Mouse (Mus musculus): Measurements from ENCODE around the gene Lasp1. TPM values are rescaled to one million over a fixed set of nuclear protein-coding genes. Genes with fewer than 3 reads are reported as not detected.

Lasp1 gene
- total and polyA plus RNA-seq, 3 experiments = 12.5 to 45.4 (median 18.6) TPM

- peak; percentile 66; the same call in 1 of the 2 replicates for TF ChIP-seq JUND (conservative IDR thresholded peaks at IDR 0.05; ENCODE audit: low read depth, low read length)
- peak; percentile 58; the same call in 1 of the 2 replicates for TF ChIP-seq MEF2A (IDR thresholded peaks at IDR 0.05; ENCODE audit: borderline replicate concordance, low read depth, low read length)
- TF ChIP-seq ZKSCAN1 (IDR thresholded peaks at IDR 0.05; ENCODE audit: borderline replicate concordance, low read depth, low read length) = no peak
- TF ChIP-seq UBTF (IDR thresholded peaks at IDR 0.05; ENCODE audit: low read depth, low read length) = no peak
- peak; percentile 73 for TF ChIP-seq RAD21 (IDR thresholded peaks at IDR 0.05; ENCODE audit: low read depth, low read length)
- TF ChIP-seq TBP (conservative IDR thresholded peaks at IDR 0.05; ENCODE audit: low read depth, low read length) = peak; percentile 96
- no peak; the same call in 1 of the 2 replicates for TF ChIP-seq ETS1 (conservative IDR thresholded peaks at IDR 0.05; ENCODE audit: low read depth, low read length)
- peak; percentile 73; the same call in 1 of the 2 replicates for TF ChIP-seq MAZ (IDR thresholded peaks at IDR 0.05; ENCODE audit: low read depth, low read length)
- peak; percentile 37 for TF ChIP-seq ELF1 (IDR thresholded peaks at IDR 0.05; ENCODE audit: low read depth, low read length)
- no peak for TF ChIP-seq NRF1 (IDR thresholded peaks at IDR 0.05; ENCODE audit: low read depth, low read length)
- TF ChIP-seq NELFE (IDR thresholded peaks at IDR 0.05; ENCODE audit: low read depth, low read length) = no peak
- no peak for TF ChIP-seq MAFK (IDR thresholded peaks at IDR 0.05; ENCODE audit: insufficient replicate concordance, low read length)
- peak; percentile 68; the same call in 1 of the 2 replicates for TF ChIP-seq RCOR1 (conservative IDR thresholded peaks at IDR 0.05; ENCODE audit: low read depth, low read length)
- TF ChIP-seq CTCF (conservative IDR thresholded peaks at IDR 0.05 in 1 of 2, IDR thresholded peaks at IDR 0.05 in 1 of 2; ENCODE audit: low read depth in 2 of 2, low read length in 2 of 2) = peak; percentile 26 to 86; a peak in 2 of 4 replicates
These were observed 85.3 kb downstream of the Lasp1 start, which contains the start of gene Fbxo47 (continued) for GRCm38 (mm10) chr11:97883918-97884600.

GRCm38 (mm10) chr11:97884601-97885185 lies 85.9 kb downstream of the Lasp1 start:
- in situ Hi-C loops (cut with MboI; ENCODE audit: low pct_ligation_motif_present, low pct_unique_long_range_greater_than_20kb, low sequenced_read_pairs) (loop anchor here (5.0 kb wide), 1 partner anchor 87 kb away; the partner anchor contains the start of gene Lasp1), dilution Hi-C loops (cut with MboI; ENCODE audit: extremely low pct_ligation_motif_present, extremely low pct_unique_long_range_greater_than_20kb, low sequenced_read_pairs) (no loop called here)
- H3K27me3 ChIP-seq (replicated peaks) = no peaks in the 10 kb centered on the region
- no peaks in the 10 kb centered on the region for H3K79me2 ChIP-seq (replicated peaks; ENCODE audit: control insufficient read depth, extremely low read depth, insufficient read depth, poor library complexity, severe bottlenecking)
- peak overlapping the region; percentile 40 to 79 (median 42) for H3K4me3 ChIP-seq (replicated peaks in 1 of 3; ENCODE audit: low read depth in 2 of 3, low read length in 2 of 3, poor library complexity in 1 of 3)
- TF ChIP-seq ZC3H11A (IDR thresholded peaks at IDR 0.05; ENCODE audit: low read depth, low read length) (no peak), POLR2AphosphoS2 (IDR thresholded peaks at IDR 0.05; ENCODE audit: low read depth, low read length) (peak; percentile 73; the same call in 1 of the 2 replicates), TBP (conservative IDR thresholded peaks at IDR 0.05; ENCODE audit: low read depth, low read length) (no peak; the same call in 1 of the 2 replicates), NELFE (IDR thresholded peaks at IDR 0.05; ENCODE audit: low read depth, low read length) (peak; percentile 98), SIN3A (IDR thresholded peaks at IDR 0.05; ENCODE audit: low read length) (no peak), POLR2A (IDR thresholded peaks at IDR 0.05; ENCODE audit: low read depth, low read length) (no peak; the same call in 1 of the 2 replicates), TCF12 (IDR thresholded peaks at IDR 0.05; ENCODE audit: low read depth, low read length) (no peak; the same call in 1 of the 2 replicates), CTCF (conservative IDR thresholded peaks at IDR 0.05 in 1 of 2, IDR thresholded peaks at IDR 0.05 in 1 of 2; ENCODE audit: low read depth in 2 of 2, low read length in 2 of 2) (peak in 1 of 2 experiments; percentile 46; a peak in 2 of 4 replicates), MYC (IDR thresholded peaks at IDR 0.05; ENCODE audit: low read depth, low read length) (peak; percentile 54; the same call in 1 of the 2 replicates), MAFK (IDR thresholded peaks at IDR 0.05; ENCODE audit: insufficient replicate concordance, low read length) (no peak), ZMIZ1 (IDR thresholded peaks at IDR 0.05; ENCODE audit: low read depth, low read length) (no peak), ZNF384 (IDR thresholded peaks at IDR 0.05; ENCODE audit: low read depth, low read length) (no peak), CHD1 (IDR thresholded peaks at IDR 0.05; ENCODE audit: low read depth, low read length) (peak; percentile 77; the same call in 1 of the 2 replicates), HCFC1 (IDR thresholded peaks at IDR 0.05; ENCODE audit: low read depth, low read length) (no peak)
- peaks cover 0 to 7% of the 10 kb centered on the region in 2 experiments for H3K36me3 ChIP-seq (replicated peaks in 1 of 2; ENCODE audit: control insufficient read depth in 1 of 2, insufficient read depth in 1 of 2, low read length in 1 of 2)
- peaks cover 3 to 30% of the 10 kb centered on the region in 2 experiments for H3K4me1 ChIP-seq (ENCODE audit: control insufficient read depth in 1 of 2, insufficient read depth in 2 of 2)
- peak overlapping the region; percentile 17; the same call in 1 of the 2 replicates for H3K27ac ChIP-seq (ENCODE audit: insufficient read depth, low read depth)
- peaks cover 4% of the 10 kb centered on the region for H3K9me3 ChIP-seq (replicated peaks; ENCODE audit: low read length)
- no peak overlapping the region for H3K9ac ChIP-seq (ENCODE audit: insufficient read depth, low read depth)
- no peak for DNase-seq (ENCODE audit: extremely low read depth)
- H3K4me2 ChIP-seq (ENCODE audit: insufficient read depth, low read depth, poor library complexity, severe bottlenecking) = peak overlapping the region; percentile 14; the same call in 1 of the 2 replicates

Data from CH12.LX (cell line).